Mouse (Mus musculus): ENCODE results near the gene Tmem161a. TPM values are rescaled to one million over a fixed set of nuclear protein-coding genes. Genes with fewer than 3 reads are reported as not detected.
A peak's percentile ranks its signal among the peaks of the same experiment; 100 is the strongest.

Gene Tmem161a
- polyA plus RNA-seq, 1 experiment from 2014 or later = 50.8 TPM

GRCm38 (mm10) chr8:70171240-70171639 lies 916 bp upstream of the Tmem161a start:
- no peak for DNase-seq (ENCODE audit: low spot score)
- no peak overlapping the region for H3K9ac ChIP-seq (ENCODE audit: low read length)
- ATAC-seq (replicated peaks; ENCODE audit: low FRiP score, low TSS enrichment, low read depth) = no peak; the same call in 1 of the 2 replicates
- WGBS = 88% methylated on average over 7 of the region's 7 CpGs
- no peaks in the 10 kb centered on the region for H3K36me3 ChIP-seq (ENCODE audit: control insufficient read depth, insufficient read depth, low read length)
- H3K27me3 ChIP-seq (replicated peaks; ENCODE audit: control insufficient read depth, insufficient read depth, low read length) = no peaks in the 10 kb centered on the region; the same call in none of the 2 replicates
- peak overlapping the region; percentile 9; the same call in 1 of the 2 replicates for H3K27ac ChIP-seq (ENCODE audit: low read depth)
- H3K4me3 ChIP-seq (ENCODE audit: low read depth, low read length) = no peak overlapping the region
- peak overlapping the region; percentile 62 for H3K4me2 ChIP-seq (ENCODE audit: low read length)
- H3K4me1 ChIP-seq (replicated peaks; ENCODE audit: control insufficient read depth, insufficient read depth, low read length) = peaks cover 11% of the 10 kb centered on the region
- no peaks in the 10 kb centered on the region for H3K9me3 ChIP-seq (ENCODE audit: control insufficient read depth, low read length)

GRCm38 (mm10) chr8:70173320-70173719 lies 1.2 kb downstream of the Tmem161a start:
- Histone ChIP-seq H3K36me3 (ENCODE audit: control insufficient read depth, insufficient read depth, low read length) (peaks cover 12% of the 10 kb centered on the region), H3K4me1 (replicated peaks; ENCODE audit: control insufficient read depth, insufficient read depth, low read length) (peaks cover 11% of the 10 kb centered on the region), H3K27me3 (replicated peaks; ENCODE audit: control insufficient read depth, insufficient read depth, low read length) (no peaks in the 10 kb centered on the region), H3K9ac (ENCODE audit: low read length) (no peak overlapping the region), H3K9me3 (ENCODE audit: control insufficient read depth, low read length) (no peaks in the 10 kb centered on the region), H3K4me3 (ENCODE audit: low read depth, low read length) (peak overlapping the region; percentile 75; the same call in 1 of the 2 replicates), H3K27ac (ENCODE audit: low read depth) (no peak overlapping the region), H3K4me2 (ENCODE audit: low read length) (peak overlapping the region; percentile 62)
- 82% methylated on average over 5 of the region's 5 CpGs for WGBS
- ATAC-seq (replicated peaks; ENCODE audit: low FRiP score, low TSS enrichment, low read depth) (no peak), DNase-seq (ENCODE audit: low spot score) (no peak)

GRCm38 (mm10) chr8:70174079-70174478 lies 1.9 kb downstream of the Tmem161a start:
- DNase-seq (ENCODE audit: low spot score) (no peak), ATAC-seq (replicated peaks; ENCODE audit: low FRiP score, low TSS enrichment, low read depth) (no peak)
- H3K36me3 ChIP-seq (ENCODE audit: control insufficient read depth, insufficient read depth, low read length) = peaks cover 12% of the 10 kb centered on the region
- H3K4me1 ChIP-seq (replicated peaks; ENCODE audit: control insufficient read depth, insufficient read depth, low read length) = peaks cover 11% of the 10 kb centered on the region
- H3K4me2 ChIP-seq (ENCODE audit: low read length) = no peak overlapping the region
- WGBS = 86% methylated on average over 7 of the region's 7 CpGs
- H3K27me3 ChIP-seq (replicated peaks; ENCODE audit: control insufficient read depth, insufficient read depth, low read length) = no peaks in the 10 kb centered on the region
- no peak overlapping the region for H3K9ac ChIP-seq (ENCODE audit: low read length)
- H3K27ac ChIP-seq (ENCODE audit: low read depth) = no peak overlapping the region
- H3K4me3 ChIP-seq (ENCODE audit: low read depth, low read length) = no peak overlapping the region
- H3K9me3 ChIP-seq (ENCODE audit: control insufficient read depth, low read length) = no peaks in the 10 kb centered on the region

GRCm38 (mm10) chr8:70178231-70178630 lies 6.1 kb downstream of the Tmem161a start:
- DNase-seq (ENCODE audit: low spot score) = no peak
- ATAC-seq (replicated peaks; ENCODE audit: low FRiP score, low TSS enrichment, low read depth) = no peak

GRCm38 (mm10) chr8:70179082-70179481 lies 6.9 kb downstream of the Tmem161a start:
- ATAC-seq (replicated peaks; ENCODE audit: low FRiP score, low TSS enrichment, low read depth) = no peak
- no peaks in the 10 kb centered on the region; the same call in 1 of the 2 replicates for H3K4me1 ChIP-seq (replicated peaks; ENCODE audit: control insufficient read depth, insufficient read depth, low read length)
- WGBS = 98% methylated on average over 4 of the region's 4 CpGs
- peaks cover 46% of the 10 kb centered on the region for H3K36me3 ChIP-seq (ENCODE audit: control insufficient read depth, insufficient read depth, low read length)
- no peaks in the 10 kb centered on the region for H3K27me3 ChIP-seq (replicated peaks; ENCODE audit: control insufficient read depth, insufficient read depth, low read length)
- no peak for DNase-seq (ENCODE audit: low spot score)
- no peak overlapping the region for H3K9ac ChIP-seq (ENCODE audit: low read length)
- no peak overlapping the region for H3K4me3 ChIP-seq (ENCODE audit: low read depth, low read length)
- no peak overlapping the region for H3K27ac ChIP-seq (ENCODE audit: low read depth)
- no peaks in the 10 kb centered on the region for H3K9me3 ChIP-seq (ENCODE audit: control insufficient read depth, low read length)
- no peak overlapping the region for H3K4me2 ChIP-seq (ENCODE audit: low read length)

More at GRCm38 (mm10) chr8:70178231-70178630, 6.1 kb downstream of the Tmem161a start:
- Histone ChIP-seq H3K27me3 (replicated peaks; ENCODE audit: control insufficient read depth, insufficient read depth, low read length) (no peaks in the 10 kb centered on the region), H3K4me3 (ENCODE audit: low read depth, low read length) (no peak overlapping the region), H3K27ac (ENCODE audit: low read depth) (no peak overlapping the region), H3K36me3 (ENCODE audit: control insufficient read depth, insufficient read depth, low read length) (peaks cover 44% of the 10 kb centered on the region), H3K9ac (ENCODE audit: low read length) (no peak overlapping the region), H3K9me3 (ENCODE audit: control insufficient read depth, low read length) (no peaks in the 10 kb centered on the region), H3K4me1 (replicated peaks; ENCODE audit: control insufficient read depth, insufficient read depth, low read length) (peaks cover 3% of the 10 kb centered on the region), H3K4me2 (ENCODE audit: low read length) (no peak overlapping the region)
- WGBS = 88% methylated on average over 2 of the region's 2 CpGs

DNA sequence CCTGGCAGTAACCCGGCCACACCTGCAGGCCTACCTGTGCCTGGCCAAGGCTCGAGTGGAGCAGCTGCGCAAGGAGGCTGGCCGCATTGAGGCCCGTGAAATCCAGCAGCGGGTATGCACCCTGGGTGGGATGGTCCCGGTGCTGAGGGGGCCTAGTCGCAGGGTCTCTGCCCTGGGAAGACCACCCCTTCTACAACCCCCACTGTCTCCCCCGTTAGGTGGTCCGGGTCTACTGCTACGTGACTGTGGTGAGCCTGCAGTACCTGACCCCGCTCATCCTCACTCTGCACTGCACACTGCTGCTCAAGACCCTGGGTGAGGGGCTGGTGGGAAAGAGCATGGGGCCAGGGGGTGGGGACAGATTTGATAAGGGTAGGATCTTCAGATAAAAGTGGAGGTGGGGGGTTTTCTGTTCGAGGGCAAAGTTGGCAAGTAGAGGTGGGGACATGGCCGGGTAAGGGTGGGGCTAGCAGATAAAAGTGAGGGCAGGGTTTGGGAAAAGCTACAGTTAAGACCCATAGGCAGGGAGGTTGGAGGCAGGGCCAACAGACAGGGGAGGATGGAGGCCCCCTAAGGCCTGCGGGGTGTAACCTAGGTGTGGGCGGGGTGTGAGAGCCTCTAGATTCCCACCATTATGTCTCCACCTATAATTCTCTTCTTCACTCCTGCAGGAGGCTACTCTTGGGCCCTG lies 9.2 kb downstream of the Tmem161a start:
- H3K4me3 ChIP-seq (ENCODE audit: low read depth, low read length) = no peak overlapping the region
- ATAC-seq (replicated peaks; ENCODE audit: low FRiP score, low TSS enrichment, low read depth) (no peak; the same call in 1 of the 2 replicates), DNase-seq (ENCODE audit: low spot score) (no peak)
- no peak overlapping the region for H3K27ac ChIP-seq (ENCODE audit: low read depth)
- no peaks in the 10 kb centered on the region for H3K9me3 ChIP-seq (ENCODE audit: control insufficient read depth, low read length)
- no peaks in the 10 kb centered on the region for H3K27me3 ChIP-seq (replicated peaks; ENCODE audit: control insufficient read depth, insufficient read depth, low read length)
- no peak overlapping the region for H3K9ac ChIP-seq (ENCODE audit: low read length)
- H3K36me3 ChIP-seq (ENCODE audit: control insufficient read depth, insufficient read depth, low read length) = peaks cover 46% of the 10 kb centered on the region
- H3K4me2 ChIP-seq (ENCODE audit: low read length) = no peak overlapping the region
- H3K4me1 ChIP-seq (replicated peaks; ENCODE audit: control insufficient read depth, insufficient read depth, low read length) = no peaks in the 10 kb centered on the region; the same call in 1 of the 2 replicates
- 61% methylated on average over 16 of the region's 16 CpGs for WGBS

GRCm38 (mm10) chr8:70181903-70182252 lies 9.7 kb downstream of the Tmem161a start:
- Histone ChIP-seq H3K4me2 (ENCODE audit: low read length) (no peak overlapping the region), H3K4me1 (replicated peaks; ENCODE audit: control insufficient read depth, insufficient read depth, low read length) (no peaks in the 10 kb centered on the region; the same call in 1 of the 2 replicates), H3K9ac (ENCODE audit: low read length) (no peak overlapping the region), H3K27ac (ENCODE audit: low read depth) (no peak overlapping the region), H3K27me3 (replicated peaks; ENCODE audit: control insufficient read depth, insufficient read depth, low read length) (no peaks in the 10 kb centered on the region), H3K4me3 (ENCODE audit: low read depth, low read length) (no peak overlapping the region), H3K36me3 (ENCODE audit: control insufficient read depth, insufficient read depth, low read length) (peaks cover 41% of the 10 kb centered on the region), H3K9me3 (ENCODE audit: control insufficient read depth, low read length) (no peaks in the 10 kb centered on the region)
- DNase-seq (ENCODE audit: low spot score) = no peak
- ATAC-seq (replicated peaks; ENCODE audit: low FRiP score, low TSS enrichment, low read depth) = peak; percentile 54
- WGBS = 28% methylated on average over 2 of the region's 2 CpGs

GRCm38 (mm10) chr8:70183194-70183593 lies 11.0 kb downstream of the Tmem161a start:
- Histone ChIP-seq H3K4me2 (ENCODE audit: low read length) (no peak overlapping the region), H3K4me3 (ENCODE audit: low read depth, low read length) (no peak overlapping the region), H3K27ac (ENCODE audit: low read depth) (no peak overlapping the region), H3K36me3 (ENCODE audit: control insufficient read depth, insufficient read depth, low read length) (peaks cover 33% of the 10 kb centered on the region), H3K27me3 (replicated peaks; ENCODE audit: control insufficient read depth, insufficient read depth, low read length) (no peaks in the 10 kb centered on the region), H3K4me1 (replicated peaks; ENCODE audit: control insufficient read depth, insufficient read depth, low read length) (no peaks in the 10 kb centered on the region; the same call in 1 of the 2 replicates), H3K9me3 (ENCODE audit: control insufficient read depth, low read length) (no peaks in the 10 kb centered on the region), H3K9ac (ENCODE audit: low read length) (no peak overlapping the region)
- 86% methylated on average over 4 of the region's 4 CpGs for WGBS
- no peak for ATAC-seq (replicated peaks; ENCODE audit: low FRiP score, low TSS enrichment, low read depth)
- no peak for DNase-seq (ENCODE audit: low spot score)

DNA sequence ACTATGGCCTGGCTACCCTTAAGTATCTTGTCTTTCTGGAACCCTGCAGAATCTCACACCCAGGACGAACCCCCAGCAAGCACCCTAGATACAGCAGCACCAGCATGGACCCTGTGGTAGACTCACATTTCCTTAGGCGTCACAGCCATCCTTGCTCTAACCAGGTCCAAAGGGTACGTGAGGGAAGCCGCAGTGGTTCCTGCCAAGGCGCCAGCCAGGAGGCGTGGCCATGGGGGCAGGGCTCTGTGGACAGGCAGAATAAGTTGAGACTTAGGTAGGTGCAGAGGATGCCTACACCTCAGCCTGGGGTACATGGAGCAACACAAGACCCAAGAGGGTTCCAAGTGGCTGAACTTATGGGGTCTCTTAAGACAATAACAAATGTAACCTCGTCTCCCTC lies 16.6 kb downstream of the Tmem161a start:
- 61% methylated on average over 7 of the region's 7 CpGs for WGBS
- Histone ChIP-seq H3K4me2 (ENCODE audit: low read length) (no peak overlapping the region), H3K9me3 (ENCODE audit: control insufficient read depth, low read length) (no peaks in the 10 kb centered on the region), H3K36me3 (ENCODE audit: control insufficient read depth, insufficient read depth, low read length) (peaks cover 3% of the 10 kb centered on the region; the same call in 1 of the 2 replicates), H3K27ac (ENCODE audit: low read depth) (no peak overlapping the region), H3K4me1 (replicated peaks; ENCODE audit: control insufficient read depth, insufficient read depth, low read length) (no peaks in the 10 kb centered on the region), H3K9ac (ENCODE audit: low read length) (no peak overlapping the region), H3K27me3 (replicated peaks; ENCODE audit: control insufficient read depth, insufficient read depth, low read length) (no peaks in the 10 kb centered on the region), H3K4me3 (ENCODE audit: low read depth, low read length) (no peak overlapping the region)
- no peak for ATAC-seq (replicated peaks; ENCODE audit: low FRiP score, low TSS enrichment, low read depth)
- DNase-seq (ENCODE audit: low spot score) = no peak

All from intestine, embryonic 14.5 days (tissue).